Mouse (Mus musculus) liver, adult 2 months (tissue): Measurements from ENCODE around the gene Selplg.

Source experiments
- CTCF ChIP-seq: fragments of 200-500 bp; IDR thresholded peaks from 2 replicates; pipeline ENCODE4 v1.5.1; 2011; ENCODE audit warnings: low read depth, low read length, control low read depth
- POLR2A ChIP-seq: fragments of 200-500 bp; IDR thresholded peaks from 2 replicates; pipeline ENCODE4 v1.6.1; 2011; ENCODE audit warnings: low read length, control low read depth; ENCODE audit not compliant: insufficient read depth; ENCODE audit errors: extremely low read depth

DNA sequence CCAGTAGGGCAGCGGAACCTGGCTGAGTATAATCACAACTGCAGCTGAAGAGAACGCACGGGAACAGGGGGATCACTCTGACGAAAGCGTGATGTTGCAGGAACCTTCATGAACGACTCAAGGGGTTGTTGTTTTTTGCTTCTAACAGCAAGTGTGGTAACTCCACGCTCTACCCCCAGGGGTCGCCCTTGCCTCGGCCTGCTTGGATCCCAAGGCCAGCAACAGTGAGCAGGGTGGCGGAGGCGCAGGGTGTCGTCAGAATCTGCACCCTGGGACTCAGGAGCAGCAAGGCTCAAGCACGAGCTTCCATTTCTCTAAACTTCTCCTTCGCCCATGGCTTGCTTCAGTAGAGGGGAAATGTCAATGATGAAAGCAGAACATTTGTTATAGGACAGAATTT lies 22.1 kb upstream of the Selplg start:
- no peak for TF ChIP-seq POLR2A
- TF ChIP-seq CTCF: peak; percentile 99
